Mouse (Mus musculus): ENCODE measurements around the gene Iqgap2.
A peak's percentile ranks its signal among the peaks of the same experiment; 100 is the strongest.

GRCm38 (mm10) chr13:95746509-95746908 is 145.2 kb downstream of the Iqgap2 start:
- TF ChIP-seq POLR2A (IDR thresholded peaks at IDR 0.05; ENCODE audit: borderline replicate concordance, extremely low read depth, insufficient read depth, insufficient read length, poor library complexity, severe bottlenecking) (no peak), CTCF (IDR thresholded peaks at IDR 0.05; ENCODE audit: borderline replicate concordance, extremely low read depth, insufficient read depth, insufficient read length) (peak; percentile 91)

All from brain, embryonic 14.5 days (tissue).